Mouse (Mus musculus) hindbrain, embryonic 16.5 days (tissue): ENCODE results near the gene Iffo1. TPM values are rescaled to one million over a fixed set of nuclear protein-coding genes. Genes with fewer than 3 reads are reported as not detected.

Experiments used
- ATAC-seq: fragments of 200-750 bp; cut with Nextera tagmentation; 2 replicates; pipeline ENCODE4 v1.8.0; 2017; ENCODE audit warnings: moderate TSS enrichment, moderate library complexity
- H3K27ac ChIP-seq: fragments of 300-500 bp; sonication (generic); 2 replicates; pipeline ENCODE4 v1.5.1; 2014; ENCODE audit warnings: low read depth, mild to moderate bottlenecking, control low read depth, low read length, moderate library complexity
- H3K27me3 ChIP-seq: fragments of 300-500 bp; sonication (generic); replicated peaks from 2 replicates; pipeline ENCODE4 v1.6.1; 2014; ENCODE audit warnings: low read length; ENCODE audit not compliant: control insufficient read depth, insufficient read depth
- H3K36me3 ChIP-seq: fragments of 300-500 bp; sonication (generic); 2 replicates; pipeline ENCODE4 v1.6.1; 2014; ENCODE audit warnings: mild to moderate bottlenecking, low read length, moderate library complexity, mixed read lengths; ENCODE audit not compliant: control insufficient read depth, insufficient read depth
- H3K4me1 ChIP-seq: fragments of 300-500 bp; sonication (generic); 2 replicates; pipeline ENCODE4 v1.6.1; 2014; ENCODE audit warnings: low read depth, low read length; ENCODE audit not compliant: control insufficient read depth, insufficient read depth
- H3K4me2 ChIP-seq: fragments of 300-500 bp; sonication (generic); 2 replicates; pipeline ENCODE4 v1.6.1; 2014; ENCODE audit warnings: mild to moderate bottlenecking, low read length, control low read depth, moderate library complexity
- H3K4me3 ChIP-seq: fragments of 300-500 bp; sonication (generic); 2 replicates; pipeline ENCODE4 v1.5.1; 2014; ENCODE audit warnings: mild to moderate bottlenecking, low read length, control low read depth, moderate library complexity
- H3K9ac ChIP-seq: fragments of 300-500 bp; sonication (generic); 2 replicates; pipeline ENCODE4 v1.6.1; 2014; ENCODE audit warnings: low read depth, mild to moderate bottlenecking, control low read depth, low read length, moderate library complexity
- H3K9me3 ChIP-seq: fragments of 300-500 bp; sonication (generic); 2 replicates; pipeline ENCODE4 v1.6.1; 2014; ENCODE audit warnings: mild to moderate bottlenecking, low read length, moderate library complexity; ENCODE audit not compliant: control insufficient read depth
- WGBS: fragments of 180-500 bp; shearing (Covaris S2); extraction: QIAGEN DNeasy Blood & Tissue Kit; methylation state at CpG from one replicate; pipeline ENCODE4 v1.1.7; 2014; 5-methylcytosine and 5-hydroxymethylcytosine counted together
- polyA plus RNA-seq: library from polyadenylated mRNA; unstranded; fragments of >200 nt; fragmentation: Nextera tagmentation; extraction: Ambion mirVana; gene quantifications from 2 replicates; pipeline ENCODE4 v1.2.1, GENCODE M21; 2015

The Iffo1 gene
- polyA plus RNA-seq, 1 experiment from 2014 or later, result 20.3 TPM

- no peak for ATAC-seq
- 95% methylated on average over 4 of the region's 4 CpGs for WGBS
- Histone ChIP-seq H3K27me3 (no peaks in the 10 kb centered on the region), H3K36me3 (peaks cover 70% of the 10 kb centered on the region), H3K9me3 (no peaks in the 10 kb centered on the region), H3K27ac (no peak overlapping the region), H3K4me3 (no peak overlapping the region), H3K4me2 (no peak overlapping the region), H3K4me1 (peaks cover 11% of the 10 kb centered on the region), H3K9ac (no peak overlapping the region)
These were observed 40.8 kb upstream of the Iffo1 start for GRCm38 (mm10) chr6:125104223-125104622.

GRCm38 (mm10) chr6:125107705-125108104 lies 37.3 kb upstream of the Iffo1 start:
- WGBS, result 96% methylated on average over 2 of the region's 2 CpGs
- ATAC-seq, result no peak
- Histone ChIP-seq H3K27me3 (no peaks in the 10 kb centered on the region), H3K4me3 (no peak overlapping the region), H3K27ac (no peak overlapping the region), H3K4me1 (no peaks in the 10 kb centered on the region), H3K9me3 (no peaks in the 10 kb centered on the region), H3K9ac (no peak overlapping the region), H3K36me3 (peaks cover 74% of the 10 kb centered on the region), H3K4me2 (no peak overlapping the region)

- Histone ChIP-seq H3K4me1 (no peaks in the 10 kb centered on the region), H3K36me3 (peaks cover 82% of the 10 kb centered on the region), H3K9ac (no peak overlapping the region), H3K4me2 (no peak overlapping the region), H3K9me3 (no peaks in the 10 kb centered on the region), H3K27me3 (no peaks in the 10 kb centered on the region), H3K4me3 (no peak overlapping the region), H3K27ac (no peak overlapping the region)
- 94% methylated on average over 14 of the region's 14 CpGs for WGBS
- ATAC-seq, result no peak
These were observed 35.7 kb upstream of the Iffo1 start for GRCm38 (mm10) chr6:125109371-125109770.

GRCm38 (mm10) chr6:125110927-125111326 lies 34.1 kb upstream of the Iffo1 start:
- no peaks in the 10 kb centered on the region for H3K27me3 ChIP-seq
- no peaks in the 10 kb centered on the region for H3K9me3 ChIP-seq
- peaks cover 78% of the 10 kb centered on the region for H3K36me3 ChIP-seq
- WGBS, result 88% methylated on average over 7 of the region's 7 CpGs
- H3K9ac ChIP-seq, result no peak overlapping the region
- H3K4me2 ChIP-seq, result no peak overlapping the region
- H3K4me3 ChIP-seq, result no peak overlapping the region
- no peak for ATAC-seq
- no peaks in the 10 kb centered on the region for H3K4me1 ChIP-seq
- no peak overlapping the region for H3K27ac ChIP-seq

- Histone ChIP-seq H3K4me1 (no peaks in the 10 kb centered on the region), H3K27ac (no peak overlapping the region), H3K27me3 (no peaks in the 10 kb centered on the region), H3K36me3 (peaks cover 75% of the 10 kb centered on the region), H3K9me3 (no peaks in the 10 kb centered on the region), H3K4me2 (no peak overlapping the region), H3K9ac (no peak overlapping the region), H3K4me3 (no peak overlapping the region)
- no peak for ATAC-seq
- WGBS, result 90% methylated on average over 11 of the region's 11 CpGs
These were observed 32.5 kb upstream of the Iffo1 start for GRCm38 (mm10) chr6:125112553-125112952.

GRCm38 (mm10) chr6:125119387-125119786 lies 25.7 kb upstream of the Iffo1 start:
- Histone ChIP-seq H3K4me3 (no peak overlapping the region), H3K27ac (no peak overlapping the region), H3K9me3 (no peaks in the 10 kb centered on the region), H3K4me2 (no peak overlapping the region), H3K27me3 (no peaks in the 10 kb centered on the region), H3K9ac (no peak overlapping the region), H3K4me1 (no peaks in the 10 kb centered on the region), H3K36me3 (peaks cover 80% of the 10 kb centered on the region)
- WGBS, result 95% methylated on average over 8 of the region's 8 CpGs
- ATAC-seq, result no peak

- 89% methylated on average over 12 of the region's 12 CpGs for WGBS
- H3K27me3 ChIP-seq, result no peaks in the 10 kb centered on the region
- ATAC-seq, result no peak
These were observed 16.3 kb upstream of the Iffo1 start for GRCm38 (mm10) chr6:125128724-125129123.

GRCm38 (mm10) chr6:125129710-125130402 lies 15.2 kb upstream of the Iffo1 start:
- H3K4me2 ChIP-seq, result no peak overlapping the region
- no peaks in the 10 kb centered on the region for H3K27me3 ChIP-seq
- 83% methylated on average over 20 of the region's 20 CpGs for whole genome bisulfite sequencing
- no peak for ATAC-seq
- H3K9ac ChIP-seq, result no peak overlapping the region
- no peaks in the 10 kb centered on the region for H3K9me3 ChIP-seq
- H3K27ac ChIP-seq, result no peak overlapping the region
- H3K4me3 ChIP-seq, result no peak overlapping the region
- peaks cover 48% of the 10 kb centered on the region for H3K36me3 ChIP-seq
- peaks cover 9% of the 10 kb centered on the region for H3K4me1 ChIP-seq

More at GRCm38 (mm10) chr6:125128724-125129123, 16.3 kb upstream of the Iffo1 start:
- Histone ChIP-seq H3K9ac (no peak overlapping the region), H3K9me3 (no peaks in the 10 kb centered on the region), H3K4me2 (no peak overlapping the region), H3K4me1 (peaks cover 9% of the 10 kb centered on the region), H3K36me3 (peaks cover 48% of the 10 kb centered on the region), H3K4me3 (no peak overlapping the region), H3K27ac (no peak overlapping the region)

GRCm38 (mm10) chr6:125131302-125132156 lies 13.5 kb upstream of the Iffo1 start, which contains the start of gene Nop2:
Nop2 (plus strand) TSS chr6:125131909.
- peaks cover 47% of the 10 kb centered on the region for H3K36me3 ChIP-seq
- peak within 1 kb of the TSS; percentile 85 for H3K9ac ChIP-seq
- H3K4me3 ChIP-seq, result peak within 1 kb of the TSS; percentile 92
- no peaks in the 10 kb centered on the region for H3K9me3 ChIP-seq
- H3K4me1 ChIP-seq, result peaks cover 9% of the 10 kb centered on the region
- peak within 1 kb of the TSS; percentile 86 for H3K27ac ChIP-seq
- ATAC-seq, result peak; percentile 96
- peak within 1 kb of the TSS; percentile 94 for H3K4me2 ChIP-seq
- H3K27me3 ChIP-seq, result no peaks in the 10 kb centered on the region
- whole genome bisulfite sequencing, result under 1% methylated on average over 56 of the region's 66 CpGs
